Mouse (Mus musculus) left cerebral cortex, postnatal 10 days (tissue): ENCODE results near the gene Adamtsl5. TPM values are rescaled to one million over a fixed set of nuclear protein-coding genes. Genes with fewer than 3 reads are reported as not detected.

Source experiments
- microRNA-seq: library from miRNA; unstranded; fragments of <30 nt; microRNA quantifications from one replicate; pipeline ENCODE4 v1.2.0, GENCODE M21; 2022
- total RNA-seq, 2 experiments: library from RNA; stranded (reverse); gene quantifications; 2 replicates each; pipeline ENCODE4 v1.2.3; 2021

Gene Adamtsl5
- total RNA-seq, 2 experiments from 2014 or later, result 0.66 to 0.85 TPM

Small RNA genes lying within 50 kb of the gene (microRNA-seq; reads per million reads assigned to microRNA genes)
- gene Gm22721, result not detected

Other genes starting within 250 kb of the Adamtsl5 start
- 10 to 100 TPM; 20.4 to 21.2 TPM for gene Sbno2, start 242.8 kb downstream of the Adamtsl5 start, total RNA-seq
- gene Stk11, start 232.6 kb downstream of the Adamtsl5 start, total RNA-seq, result 10 to 100 TPM; 81.6 to 93.4 TPM
- 100 to 1,000 TPM; 342 to 379 TPM for gene Atp5d, start 209.8 kb downstream of the Adamtsl5 start, total RNA-seq
- 100 to 1,000 TPM; 394 to 415 TPM for gene Cbarp, start 207.6 kb downstream of the Adamtsl5 start, total RNA-seq
- 100 to 1,000 TPM in 1 of 2 experiments, 10 to 100 TPM in 1; 92.6 to 103 TPM for gene Midn, start 200.1 kb downstream of the Adamtsl5 start, total RNA-seq
- gene Cirbp, start 182.4 kb downstream of the Adamtsl5 start, total RNA-seq, result 100 to 1,000 TPM; 138 to 151 TPM
- gene 1600002K03Rik, start 175.5 kb downstream of the Adamtsl5 start, total RNA-seq, result 1 to 10 TPM; 4.5 TPM
- gene Efna2, start 168.9 kb downstream of the Adamtsl5 start, total RNA-seq, result 10 to 100 TPM; 18.4 to 19.1 TPM
- gene Mum1, start 122.0 kb downstream of the Adamtsl5 start, total RNA-seq, result 10 to 100 TPM; 43.5 to 45.3 TPM
- 100 to 1,000 TPM; 142 to 161 TPM for gene Ndufs7, start 99.3 kb downstream of the Adamtsl5 start, total RNA-seq
- 10 to 100 TPM; 25.9 to 26.0 TPM for gene Gamt, start 87.4 kb downstream of the Adamtsl5 start, total RNA-seq
- gene Dazap1, start 86.9 kb downstream of the Adamtsl5 start, total RNA-seq, result 10 to 100 TPM; 95.2 to 98.6 TPM
- gene Rps15, start 56.0 kb downstream of the Adamtsl5 start, total RNA-seq, result 100 to 1,000 TPM; 784 to 803 TPM
- 100 to 1,000 TPM; 175 to 194 TPM for gene Apc2, start 52.4 kb downstream of the Adamtsl5 start, total RNA-seq
- 10 to 100 TPM; 19.9 to 21.0 TPM for gene 2310011J03Rik, start 27.9 kb downstream of the Adamtsl5 start, total RNA-seq
- 1 to 10 TPM; 9.8 to 9.9 TPM for gene Pcsk4, start 18.9 kb downstream of the Adamtsl5 start, total RNA-seq
- 10 to 100 TPM in 1 of 2 experiments, 1 to 10 TPM in 1; 9.3 to 10.1 TPM for gene Reep6, start 18.5 kb downstream of the Adamtsl5 start, total RNA-seq
- gene Plk5, start 8.0 kb upstream of the Adamtsl5 start, total RNA-seq, result 1 to 10 TPM; 3.1 to 5.1 TPM
- gene Mex3d, start 39.2 kb upstream of the Adamtsl5 start, total RNA-seq, result 10 to 100 TPM; 31.1 to 35.4 TPM
- 100 to 1,000 TPM; 121 to 124 TPM for gene Mbd3, start 51.1 kb upstream of the Adamtsl5 start, total RNA-seq
- 100 to 1,000 TPM; 508 to 513 TPM for gene Uqcr11, start 58.4 kb upstream of the Adamtsl5 start, total RNA-seq
- gene Tcf3, start 85.2 kb upstream of the Adamtsl5 start, total RNA-seq, result 10 to 100 TPM; 29.6 to 31.1 TPM
- not detected for gene Onecut3, start 146.4 kb upstream of the Adamtsl5 start, total RNA-seq
- gene Atp8b3, start 190.7 kb upstream of the Adamtsl5 start, total RNA-seq, result under 1 TPM; 0.14 to 0.49 TPM
- 10 to 100 TPM; 49.5 to 49.6 TPM for gene Rexo1, start 213.1 kb upstream of the Adamtsl5 start, total RNA-seq
- gene Klf16, start 228.9 kb upstream of the Adamtsl5 start, total RNA-seq, result 10 to 100 TPM; 40.1 to 46.3 TPM
- gene Abhd17a, start 241.9 kb upstream of the Adamtsl5 start, total RNA-seq, result 100 to 1,000 TPM; 191 to 194 TPM